Mouse (Mus musculus) kidney, adult 10 weeks (tissue): Measurements from ENCODE around the gene Skap2. TPM values are rescaled to one million over a fixed set of nuclear protein-coding genes. Genes with fewer than 3 reads are reported as not detected.

Experiments
- polyA plus RNA-seq: library from polyadenylated mRNA; stranded (reverse); fragments of 350-450 nt; fragmentation: Illumina TruSeq; extraction: RNeasy Lipid Tissue Mini Kit (QIAGEN cat#74804); gene quantifications from one replicate; pipeline ENCODE4 v1.2.3, GENCODE M21; 2014; ENCODE audit warnings: low read depth, low replicate concordance

Skap2 gene
- 76.1 TPM for polyA plus RNA-seq

GRCm38 (mm10) chr6:52012409-52013244 lies at the start of gene Skap2:
TSS of gene Skap2 (minus strand) at chr6:52012549.

Other genes with a start within 250 kb of the Skap2 start
- 1.6 TPM for gene Hoxa1, start 145.8 kb upstream of the Skap2 start, polyA plus RNA-seq
- gene Hoxa2, start 152.3 kb upstream of the Skap2 start, polyA plus RNA-seq: 1.6 TPM
- gene 5730596B20Rik, start 164.9 kb upstream of the Skap2 start, polyA plus RNA-seq: 0.16 TPM
- 2.3 TPM for gene Hoxa4, start 179.2 kb upstream of the Skap2 start, polyA plus RNA-seq
- gene Hoxa5, start 192.0 kb upstream of the Skap2 start, polyA plus RNA-seq: 22.0 TPM
- gene Hoxa6, start 196.2 kb upstream of the Skap2 start, polyA plus RNA-seq: not detected
- gene Hoxa3, start 200.8 kb upstream of the Skap2 start, polyA plus RNA-seq: 8.8 TPM
- gene Gm28308, start 200.8 kb upstream of the Skap2 start, polyA plus RNA-seq: not detected
- gene Hoxa7, start 209.3 kb upstream of the Skap2 start, polyA plus RNA-seq: 26.5 TPM
- 58.5 TPM for gene Hoxa9, start 218.5 kb upstream of the Skap2 start, polyA plus RNA-seq
- gene Hoxa10, start 228.3 kb upstream of the Skap2 start, polyA plus RNA-seq: 76.9 TPM
- gene Hoxa11, start 233.3 kb upstream of the Skap2 start, polyA plus RNA-seq: 2.5 TPM
- gene Hoxa13, start 248.3 kb upstream of the Skap2 start, polyA plus RNA-seq: not detected